Comparison of ENCODE assay signal across 17 mouse cellular contexts in genomic region chr3:122200447-122200846, GRCm38 (mm10). TPM values are rescaled to one million over a fixed set of nuclear protein-coding genes. Genes with fewer than 3 reads are reported as not detected.
DNase-seq lines count a peak whose midpoint lies in the region; ATAC-seq and TF ChIP-seq lines count a peak whose summit lies in the region.
"Had no signal": no experiment of that assay in that cellular context is flagged by ENCODE, and none has a peak within 500 bp of the region (broad histone marks: within the 10 kb centered on the region; RNA-seq: fewer than 3 reads in every experiment).

No protein-coding gene starts in this region.

- no peak overlapping the region for H3K4me3 ChIP-seq in forebrain, embryonic 15.5 days
- H3K4me3 ChIP-seq in forebrain, embryonic 11.5 days (ENCODE audit: low read depth, low read length), result no peak overlapping the region
- no peak overlapping the region for H3K4me3 ChIP-seq in hindbrain, postnatal 0 days (ENCODE audit: low read length)
- no peak overlapping the region for H3K4me3 ChIP-seq in hindbrain, embryonic 11.5 days (ENCODE audit: low read depth, low read length)
- H3K4me3 ChIP-seq: embryonic facial prominence, embryonic 13.5 days; heart, embryonic 10.5 days; limb, embryonic 12.5 days had no signal

- no peaks in the 10 kb centered on the region for H3K9me3 ChIP-seq in forebrain, embryonic 15.5 days
- H3K9me3 ChIP-seq in forebrain, embryonic 11.5 days (ENCODE audit: control insufficient read depth, low read length), result no peaks in the 10 kb centered on the region
- no peaks in the 10 kb centered on the region for H3K9me3 ChIP-seq in hindbrain, postnatal 0 days (ENCODE audit: low read length)
- H3K9me3 ChIP-seq in hindbrain, embryonic 11.5 days (ENCODE audit: control insufficient read depth, low read length), result no peaks in the 10 kb centered on the region
- H3K9me3 ChIP-seq: embryonic facial prominence, embryonic 13.5 days; heart, embryonic 10.5 days; limb, embryonic 12.5 days had no signal

- intact Hi-C loops in left cerebral cortex, postnatal 14 days (cut with DNase I), result no loop called here
- intact Hi-C loops in left cerebral cortex, postnatal 4 days (cut with DNase I), result no loop called here

- no peak overlapping the region for H3K27ac ChIP-seq in forebrain, embryonic 15.5 days (replicated peaks)
- no peak overlapping the region for H3K27ac ChIP-seq in forebrain, embryonic 11.5 days (ENCODE audit: low read depth, low read length)
- H3K27ac ChIP-seq in hindbrain, postnatal 0 days, result no peak overlapping the region
- no peak overlapping the region for H3K27ac ChIP-seq in hindbrain, embryonic 11.5 days (ENCODE audit: low read depth, low read length)
- H3K27ac ChIP-seq: embryonic facial prominence, embryonic 13.5 days; heart, embryonic 10.5 days; limb, embryonic 12.5 days had no signal

- H3K36me3 ChIP-seq in forebrain, embryonic 15.5 days, result no peaks in the 10 kb centered on the region
- no peaks in the 10 kb centered on the region for H3K36me3 ChIP-seq in forebrain, embryonic 11.5 days (ENCODE audit: control insufficient read depth, insufficient read depth, low read length)
- no peaks in the 10 kb centered on the region for H3K36me3 ChIP-seq in hindbrain, postnatal 0 days (ENCODE audit: insufficient read depth, low read length)
- H3K36me3 ChIP-seq in hindbrain, embryonic 11.5 days (ENCODE audit: control insufficient read depth, insufficient read depth, low read length), result no peaks in the 10 kb centered on the region
- H3K36me3 ChIP-seq: embryonic facial prominence, embryonic 13.5 days; heart, embryonic 10.5 days; limb, embryonic 12.5 days had no signal

- H3K4me2 ChIP-seq in forebrain, embryonic 15.5 days (replicated peaks), result no peak overlapping the region
- no peak overlapping the region for H3K4me2 ChIP-seq in forebrain, embryonic 11.5 days (ENCODE audit: low read depth, low read length, severe bottlenecking)
- H3K4me2 ChIP-seq in hindbrain, postnatal 0 days (ENCODE audit: low read depth, low read length), result no peak overlapping the region
- no peak overlapping the region for H3K4me2 ChIP-seq in hindbrain, embryonic 11.5 days (replicated peaks; ENCODE audit: low read depth, low read length)
- H3K4me2 ChIP-seq: embryonic facial prominence, embryonic 13.5 days; limb, embryonic 12.5 days had no signal

- H3K4me1 ChIP-seq in forebrain, embryonic 15.5 days, result peaks cover 15% of the 10 kb centered on the region
- H3K4me1 ChIP-seq in forebrain, embryonic 11.5 days (replicated peaks; ENCODE audit: control insufficient read depth, insufficient read depth, low read length), result 0 out of 2 replicates have a peak, but pooled peaks cover 4% of the 10 kb centered on the region
- no peaks in the 10 kb centered on the region for H3K4me1 ChIP-seq in hindbrain, postnatal 0 days (ENCODE audit: insufficient read depth, low read length)
- no peaks in the 10 kb centered on the region for H3K4me1 ChIP-seq in hindbrain, embryonic 11.5 days (replicated peaks; ENCODE audit: control insufficient read depth, insufficient read depth, low read length)

- H3K27me3 ChIP-seq in forebrain, embryonic 15.5 days, result no peaks in the 10 kb centered on the region
- no peaks in the 10 kb centered on the region for H3K27me3 ChIP-seq in forebrain, embryonic 11.5 days (ENCODE audit: control insufficient read depth, insufficient read depth, low read length)
- no peaks in the 10 kb centered on the region for H3K27me3 ChIP-seq in hindbrain, postnatal 0 days (ENCODE audit: insufficient read depth, low read length)
- no peaks in the 10 kb centered on the region for H3K27me3 ChIP-seq in hindbrain, embryonic 11.5 days (ENCODE audit: control insufficient read depth, insufficient read depth, low read length)
- H3K27me3 ChIP-seq: embryonic facial prominence, embryonic 13.5 days; limb, embryonic 12.5 days had no signal

- no peak for DNase-seq in forebrain, embryonic 11.5 days (ENCODE audit: low spot score)
- no peak for DNase-seq in hindbrain, postnatal 0 days (ENCODE audit: low spot score)
- no peak for DNase-seq in hindbrain, embryonic 11.5 days (ENCODE audit: low spot score)
- DNase-seq in left cerebral cortex, postnatal 14 days (ENCODE audit: low spot score in 2 of 2), result peak; percentile 7 to 38
- DNase-seq in left cerebral cortex, postnatal 4 days, result no peak
- peak; percentile 2 to 7 for DNase-seq in right cerebral cortex, postnatal 36 days (ENCODE audit: low spot score in 2 of 2)
- no peak for DNase-seq in right cerebral cortex, postnatal 4 days
- DNase-seq: cerebellum, adult 9-11 months; gastrocnemius, postnatal 25 days; heart, postnatal 14 days; lung, postnatal 36 days; spleen, adult 18-20 months; thymus, adult 2 months had no signal

- no peak for TF ChIP-seq CTCF in hindbrain, postnatal 0 days (IDR thresholded peaks at IDR 0.05; ENCODE audit: low read depth)

- ATAC-seq in forebrain, embryonic 15.5 days (replicated peaks), result 0 out of 2 replicates have a peak, but pooled peaks have one; percentile 48
- no peak for ATAC-seq in forebrain, embryonic 11.5 days (replicated peaks; ENCODE audit: low FRiP score)
- ATAC-seq in hindbrain, postnatal 0 days, result peak; percentile 53
- no peak for ATAC-seq in hindbrain, embryonic 11.5 days (ENCODE audit: low FRiP score)

- WGBS in forebrain, embryonic 15.5 days, result 46% methylated on average over 5 of the region's 5 CpGs
- WGBS in forebrain, embryonic 11.5 days, result 56% methylated on average over 5 of the region's 5 CpGs
- 59% methylated on average over 5 of the region's 5 CpGs for WGBS in hindbrain, postnatal 0 days
- WGBS in hindbrain, embryonic 11.5 days, result 78% methylated on average over 5 of the region's 5 CpGs

- H3K9ac ChIP-seq in forebrain, embryonic 15.5 days (replicated peaks), result no peak overlapping the region
- H3K9ac ChIP-seq in forebrain, embryonic 11.5 days (ENCODE audit: low read length), result no peak overlapping the region
- H3K9ac ChIP-seq in hindbrain, postnatal 0 days (replicated peaks; ENCODE audit: low read length), result no peak overlapping the region
- H3K9ac ChIP-seq in hindbrain, embryonic 11.5 days (ENCODE audit: low read depth, low read length), result no peak overlapping the region
- H3K9ac ChIP-seq: embryonic facial prominence, embryonic 13.5 days; limb, embryonic 12.5 days had no signal

RNA-seq across cellular contexts. Expression of gene Gclm, which starts 44.9 kb away (rescaled TPM):
- polyA plus RNA-seq in forebrain, embryonic 15.5 days (2015; fragmentation: Nextera tagmentation; extraction: Ambion mirVana), result 52.6 and 57.4 TPM in 2 replicates
- 64.6 and 72.1 TPM in 2 replicates for polyA plus RNA-seq in forebrain, embryonic 11.5 days (2014; fragmentation: Nextera tagmentation; extraction: Ambion mirVana)
- 32.1 and 36.9 TPM in 2 replicates for total RNA-seq in hindbrain, postnatal 0 days (2014; rRNA removed)
- polyA plus RNA-seq in hindbrain, postnatal 0 days (2015; fragmentation: Nextera tagmentation; extraction: Ambion mirVana), result 65.0 and 67.6 TPM in 2 replicates
- polyA plus RNA-seq in hindbrain, embryonic 11.5 days (2014; fragmentation: Nextera tagmentation; extraction: Ambion mirVana), result 52.3 and 53.6 TPM in 2 replicates
- total RNA-seq in left cerebral cortex, postnatal 14 days (2021), result 10 to 100 TPM; 59.3 to 65.2 TPM
- total RNA-seq in left cerebral cortex, postnatal 4 days (2021), result 10 to 100 TPM; 59.5 to 79.0 TPM

Comparison
In these comparisons a context has a peak if more than half of its experiments do, and no peak if none do; other contexts are left out.
1. ATAC-seq: peak in forebrain, embryonic 15.5 days (single experiment) and hindbrain, postnatal 0 days (single experiment); none in forebrain, embryonic 11.5 days (single experiment) and hindbrain, embryonic 11.5 days (single experiment).
2. DNase-seq: peak in left cerebral cortex, postnatal 14 days (2 of 2) and right cerebral cortex, postnatal 36 days (2 of 2); none in forebrain, embryonic 11.5 days (single experiment), hindbrain, postnatal 0 days (single experiment), hindbrain, embryonic 11.5 days (single experiment), left cerebral cortex, postnatal 4 days (single experiment) and right cerebral cortex, postnatal 4 days (single experiment).